Mouse (Mus musculus) cerebellum, adult 18-20 months (tissue): ENCODE measurements at regions not wholly inside any gene's neighbourhood (a gene's known extent, or its start where the extent isn't known, plus 50 kb on each side); places are given as distances from the start of the nearest gene placed in this dataset.

Experiments used
- DNase-seq, 2 experiments: peaks; one replicate each; pipeline ENCODE4 v3.0.0; 2021

- no peak for DNase-seq
Measured at GRCm38 (mm10) chr8:128171116-128171515, 187.3 kb upstream of the Nrp1 start.

GRCm38 (mm10) chr8:128180214-128180613 is 178.2 kb upstream of the Nrp1 start:
- no peak for DNase-seq

- DNase-seq: no peak
Measured at GRCm38 (mm10) chr8:128183081-128183480, 175.3 kb upstream of the Nrp1 start.

GRCm38 (mm10) chr8:128188321-128188720 is 170.1 kb upstream of the Nrp1 start:
- no peak for DNase-seq

GRCm38 (mm10) chr8:128193293-128193887 is 165.0 kb upstream of the Nrp1 start:
- DNase-seq: no peak

GRCm38 (mm10) chr8:128200815-128201214 is 157.6 kb upstream of the Nrp1 start:
- DNase-seq: no peak

GRCm38 (mm10) chr8:128201635-128202034 is 156.8 kb upstream of the Nrp1 start:
- no peak for DNase-seq

GRCm38 (mm10) chr8:128202158-128202886 is 156.1 kb upstream of the Nrp1 start:
- DNase-seq: no peak

GRCm38 (mm10) chr8:128204803-128205202 is 153.6 kb upstream of the Nrp1 start:
- DNase-seq: no peak

GRCm38 (mm10) chr8:128207138-128207537 is 151.3 kb upstream of the Nrp1 start:
- no peak for DNase-seq

- no peak for DNase-seq
Measured at GRCm38 (mm10) chr8:128210761-128211160, 147.6 kb upstream of the Nrp1 start.

GRCm38 (mm10) chr8:128212223-128212622 is 146.2 kb upstream of the Nrp1 start:
- no peak for DNase-seq

- DNase-seq: no peak
Measured at GRCm38 (mm10) chr8:128214256-128214655, 144.1 kb upstream of the Nrp1 start.

GRCm38 (mm10) chr8:128218886-128219285 is 139.5 kb upstream of the Nrp1 start:
- no peak for DNase-seq

- DNase-seq: peak; percentile 68 to 77
Measured at GRCm38 (mm10) chr8:128219539-128219938, 138.9 kb upstream of the Nrp1 start.

- no peak for DNase-seq
Measured at GRCm38 (mm10) chr8:128223092-128223491, 135.3 kb upstream of the Nrp1 start.

- no peak for DNase-seq
Measured at GRCm38 (mm10) chr8:128223522-128223921, 134.9 kb upstream of the Nrp1 start.

GRCm38 (mm10) chr8:128225123-128225522 is 133.3 kb upstream of the Nrp1 start:
- no peak for DNase-seq

GRCm38 (mm10) chr8:128235071-128235470 is 123.3 kb upstream of the Nrp1 start:
- DNase-seq: no peak

- DNase-seq: no peak
Measured at GRCm38 (mm10) chr8:128235527-128235926, 122.9 kb upstream of the Nrp1 start.

- DNase-seq: no peak
Measured at GRCm38 (mm10) chr8:128236097-128236496, 122.3 kb upstream of the Nrp1 start.

GRCm38 (mm10) chr8:128238948-128239347 is 119.5 kb upstream of the Nrp1 start:
- DNase-seq: no peak

GRCm38 (mm10) chr8:128239783-128240182 is 118.6 kb upstream of the Nrp1 start:
- no peak for DNase-seq

- DNase-seq: no peak
Measured at GRCm38 (mm10) chr8:128241200-128241599, 117.2 kb upstream of the Nrp1 start.
